Mouse (Mus musculus) embryonic facial prominence, embryonic 14.5 days (tissue): ENCODE data around the gene Reck. TPM values are rescaled to one million over a fixed set of nuclear protein-coding genes. Genes with fewer than 3 reads are reported as not detected.
A peak's percentile ranks its signal among the peaks of the same experiment; 100 is the strongest.

ENCODE experiments used
- ATAC-seq: fragments of 200-750 bp; cut with Nextera tagmentation; 2 replicates; pipeline ENCODE4 v1.8.0; 2017; ENCODE audit warnings: low read depth, moderate number of reproducible peaks, moderate TSS enrichment
- DNase-seq: peaks from one replicate; pipeline ENCODE4 v3.0.0-alpha.2; 2015; ENCODE audit warnings: low spot score
- H3K27ac ChIP-seq: fragments of 300-500 bp; sonication (generic); replicated peaks from 2 replicates; pipeline ENCODE4 v1.5.1; 2014; ENCODE audit warnings: low read depth, mild to moderate bottlenecking, low read length, moderate library complexity
- H3K27me3 ChIP-seq: fragments of 300-500 bp; sonication (generic); replicated peaks from 2 replicates; pipeline ENCODE4 v1.6.1; 2014; ENCODE audit warnings: low read length; ENCODE audit not compliant: control insufficient read depth, insufficient read depth
- H3K36me3 ChIP-seq: fragments of 300-500 bp; sonication (generic); 2 replicates; pipeline ENCODE4 v1.6.1; 2014; ENCODE audit warnings: low read length, mixed read lengths; ENCODE audit not compliant: control insufficient read depth, insufficient read depth
- H3K4me1 ChIP-seq: fragments of 300-500 bp; sonication (generic); 2 replicates; pipeline ENCODE4 v1.6.1; 2014; ENCODE audit warnings: antibody characterized with exemption, low read length; ENCODE audit not compliant: control insufficient read depth, insufficient read depth
- H3K4me2 ChIP-seq: fragments of 300-500 bp; sonication (generic); 2 replicates; pipeline ENCODE4 v1.6.1; 2014; ENCODE audit warnings: low read depth, mild to moderate bottlenecking, low read length, moderate library complexity, mixed read lengths
- H3K4me3 ChIP-seq: fragments of 300-500 bp; sonication (generic); 2 replicates; pipeline ENCODE4 v1.5.1; 2014; ENCODE audit warnings: low read depth, mild to moderate bottlenecking, low read length
- H3K9ac ChIP-seq: fragments of 300-500 bp; sonication (generic); 2 replicates; pipeline ENCODE4 v1.6.1; 2014; ENCODE audit warnings: low read depth, mild to moderate bottlenecking, low read length, moderate library complexity, mixed read lengths
- H3K9me3 ChIP-seq: fragments of 300-500 bp; sonication (generic); 2 replicates; pipeline ENCODE4 v1.6.1; 2016; ENCODE audit warnings: low read length; ENCODE audit not compliant: control insufficient read depth
- WGBS: fragments of 180-500 bp; shearing (Covaris S2); extraction: QIAGEN DNeasy Blood & Tissue Kit; methylation state at CpG from one replicate; pipeline ENCODE4 v1.1.7; 2014; 5-methylcytosine and 5-hydroxymethylcytosine counted together
- polyA plus RNA-seq: library from polyadenylated mRNA; unstranded; fragments of >200 nt; fragmentation: Nextera tagmentation; extraction: Ambion mirVana; gene quantifications from 2 replicates; pipeline ENCODE4 v1.2.1, GENCODE M21; 2014

The Reck gene
- polyA plus RNA-seq, 1 experiment from 2014 or later, result 42.3 TPM

GRCm38 (mm10) chr4:43978521-43979443, 103.5 kb downstream of the Reck start:
- 15% methylated on average over 17 of the region's 17 CpGs for WGBS
- peak overlapping the region; percentile 65 for H3K27ac ChIP-seq
- DNase-seq, result peak; percentile 88
- ATAC-seq, result peak; percentile 82
- 0 out of 2 replicates have a peak, but pooled peaks cover 3% of the 10 kb centered on the region for H3K36me3 ChIP-seq
- H3K9me3 ChIP-seq, result no peaks in the 10 kb centered on the region
- H3K4me2 ChIP-seq, result no peak overlapping the region
- no peaks in the 10 kb centered on the region for H3K27me3 ChIP-seq
- H3K9ac ChIP-seq, result no peak overlapping the region
- no peak overlapping the region for H3K4me3 ChIP-seq
- peaks cover 20% of the 10 kb centered on the region for H3K4me1 ChIP-seq

GRCm38 (mm10) chr4:43979746-43980145, 104.4 kb downstream of the Reck start:
- H3K27ac ChIP-seq, result peak overlapping the region; percentile 65

GRCm38 (mm10) chr4:43980236-43980635, 104.9 kb downstream of the Reck start:
- Histone ChIP-seq H3K4me1 (peaks cover 20% of the 10 kb centered on the region), H3K9ac (no peak overlapping the region), H3K9me3 (no peaks in the 10 kb centered on the region), H3K27me3 (no peaks in the 10 kb centered on the region), H3K27ac (peak overlapping the region; percentile 65; the same call in 1 of the 2 replicates), H3K36me3 (no peaks in the 10 kb centered on the region), H3K4me3 (no peak overlapping the region), H3K4me2 (no peak overlapping the region)
- DNase-seq (no peak), ATAC-seq (no peak)
- WGBS, result 75% methylated on average over 4 of the region's 4 CpGs

More at GRCm38 (mm10) chr4:43979746-43980145, 104.4 kb downstream of the Reck start:
- no peak overlapping the region for H3K4me2 ChIP-seq
- 45% methylated on average over 3 of the region's 3 CpGs for WGBS
- ATAC-seq, result no peak
- no peak overlapping the region for H3K4me3 ChIP-seq
- H3K4me1 ChIP-seq, result peaks cover 20% of the 10 kb centered on the region
- no peak overlapping the region for H3K9ac ChIP-seq
- no peaks in the 10 kb centered on the region for H3K36me3 ChIP-seq
- peak; percentile 89 for DNase-seq
- H3K27me3 ChIP-seq, result no peaks in the 10 kb centered on the region
- no peaks in the 10 kb centered on the region for H3K9me3 ChIP-seq

GRCm38 (mm10) chr4:43980846-43981245, 105.5 kb downstream of the Reck start:
- no peak overlapping the region for H3K9ac ChIP-seq
- no peak overlapping the region for H3K4me3 ChIP-seq
- no peak for ATAC-seq
- no peak overlapping the region for H3K4me2 ChIP-seq
- no peaks in the 10 kb centered on the region for H3K27me3 ChIP-seq
- 91% methylated on average over 6 of the region's 6 CpGs for WGBS
- H3K27ac ChIP-seq, result no peak overlapping the region
- no peak for DNase-seq
- H3K9me3 ChIP-seq, result no peaks in the 10 kb centered on the region
- H3K4me1 ChIP-seq, result peaks cover 20% of the 10 kb centered on the region
- H3K36me3 ChIP-seq, result no peaks in the 10 kb centered on the region

- Histone ChIP-seq H3K4me1 (peaks cover 20% of the 10 kb centered on the region), H3K27me3 (no peaks in the 10 kb centered on the region), H3K36me3 (no peaks in the 10 kb centered on the region), H3K27ac (no peak overlapping the region), H3K9me3 (no peaks in the 10 kb centered on the region), H3K9ac (no peak overlapping the region), H3K4me3 (no peak overlapping the region), H3K4me2 (no peak overlapping the region)
- DNase-seq (no peak), ATAC-seq (no peak)
- WGBS, result 84% methylated on average over 7 of the region's 7 CpGs
Measured at GRCm38 (mm10) chr4:43981251-43981650, 105.9 kb downstream of the Reck start.

GRCm38 (mm10) chr4:43982053-43982732, 106.9 kb downstream of the Reck start:
- peaks cover 20% of the 10 kb centered on the region for H3K4me1 ChIP-seq
- DNase-seq (peak; percentile 96), ATAC-seq (peak; percentile 94)
- no peaks in the 10 kb centered on the region for H3K27me3 ChIP-seq
- no peaks in the 10 kb centered on the region for H3K9me3 ChIP-seq
- WGBS, result under 1% methylated on average over 24 of the region's 24 CpGs
- peak overlapping the region; percentile 48; the same call in 1 of the 2 replicates for H3K27ac ChIP-seq
- H3K4me2 ChIP-seq, result peak overlapping the region; percentile 69
- H3K4me3 ChIP-seq, result peak overlapping the region; percentile 38
- peak overlapping the region; percentile 65 for H3K9ac ChIP-seq
- H3K36me3 ChIP-seq, result no peaks in the 10 kb centered on the region

GRCm38 (mm10) chr4:43983181-43983580, 107.9 kb downstream of the Reck start, which contains the start of gene Ccin:
TSS of gene Ccin (plus strand) at chr4:43983483.
- 68% methylated on average over 11 of the region's 11 CpGs for WGBS
- ATAC-seq, result no peak
- no peak for DNase-seq
- Histone ChIP-seq H3K36me3 (no peaks in the 10 kb centered on the region), H3K27me3 (no peaks in the 10 kb centered on the region), H3K4me1 (peaks cover 19% of the 10 kb centered on the region), H3K4me3 (peak within 1 kb of the TSS; percentile 38), H3K27ac (no peak within 1 kb of the TSS), H3K9ac (peak within 1 kb of the TSS; percentile 65), H3K4me2 (peak within 1 kb of the TSS; percentile 69), H3K9me3 (no peaks in the 10 kb centered on the region)

- ATAC-seq (no peak), DNase-seq (no peak)
- H3K4me2 ChIP-seq, result no peak overlapping the region
- H3K36me3 ChIP-seq, result no peaks in the 10 kb centered on the region
- WGBS, result 91% methylated on average over 22 of the region's 22 CpGs
- peaks cover 13% of the 10 kb centered on the region for H3K4me1 ChIP-seq
- H3K27ac ChIP-seq, result no peak overlapping the region
- no peaks in the 10 kb centered on the region for H3K9me3 ChIP-seq
- no peak overlapping the region for H3K9ac ChIP-seq
- H3K27me3 ChIP-seq, result no peaks in the 10 kb centered on the region
- H3K4me3 ChIP-seq, result no peak overlapping the region
Measured at GRCm38 (mm10) chr4:43983756-43984155, 108.4 kb downstream of the Reck start.
